Mouse (Mus musculus) embryonic facial prominence, embryonic 14.5 days (tissue): Measurements from ENCODE around the gene Toe1. TPM values are rescaled to one million over a fixed set of nuclear protein-coding genes. Genes with fewer than 3 reads are reported as not detected.
A peak's percentile ranks its signal among the peaks of the same experiment; 100 is the strongest.
"Not testable (repeated sequence)": the region's sequence is repeated elsewhere in the genome, so short reads cannot be mapped to it uniquely, and the experiment has no call there.

Experiments used
- ATAC-seq: fragments of 200-750 bp; cut with Nextera tagmentation; 2 replicates; pipeline ENCODE4 v1.8.0; 2017; ENCODE audit warnings: low read depth, moderate number of reproducible peaks, moderate TSS enrichment
- DNase-seq: peaks from one replicate; pipeline ENCODE4 v3.0.0-alpha.2; 2015; ENCODE audit warnings: low spot score
- H3K27ac ChIP-seq: fragments of 300-500 bp; sonication (generic); replicated peaks from 2 replicates; pipeline ENCODE4 v1.5.1; 2014; ENCODE audit warnings: low read depth, mild to moderate bottlenecking, low read length, moderate library complexity
- H3K27me3 ChIP-seq: fragments of 300-500 bp; sonication (generic); replicated peaks from 2 replicates; pipeline ENCODE4 v1.6.1; 2014; ENCODE audit warnings: low read length; ENCODE audit not compliant: control insufficient read depth, insufficient read depth
- H3K36me3 ChIP-seq: fragments of 300-500 bp; sonication (generic); 2 replicates; pipeline ENCODE4 v1.6.1; 2014; ENCODE audit warnings: low read length, mixed read lengths; ENCODE audit not compliant: control insufficient read depth, insufficient read depth
- H3K4me1 ChIP-seq: fragments of 300-500 bp; sonication (generic); 2 replicates; pipeline ENCODE4 v1.6.1; 2014; ENCODE audit warnings: antibody characterized with exemption, low read length; ENCODE audit not compliant: control insufficient read depth, insufficient read depth
- H3K4me2 ChIP-seq: fragments of 300-500 bp; sonication (generic); 2 replicates; pipeline ENCODE4 v1.6.1; 2014; ENCODE audit warnings: low read depth, mild to moderate bottlenecking, low read length, moderate library complexity, mixed read lengths
- H3K4me3 ChIP-seq: fragments of 300-500 bp; sonication (generic); 2 replicates; pipeline ENCODE4 v1.5.1; 2014; ENCODE audit warnings: low read depth, mild to moderate bottlenecking, low read length
- H3K9ac ChIP-seq: fragments of 300-500 bp; sonication (generic); 2 replicates; pipeline ENCODE4 v1.6.1; 2014; ENCODE audit warnings: low read depth, mild to moderate bottlenecking, low read length, moderate library complexity, mixed read lengths
- H3K9me3 ChIP-seq: fragments of 300-500 bp; sonication (generic); 2 replicates; pipeline ENCODE4 v1.6.1; 2016; ENCODE audit warnings: low read length; ENCODE audit not compliant: control insufficient read depth
- whole genome bisulfite sequencing: fragments of 180-500 bp; shearing (Covaris S2); extraction: QIAGEN DNeasy Blood & Tissue Kit; methylation state at CpG from one replicate; pipeline ENCODE4 v1.1.7; 2014; 5-methylcytosine and 5-hydroxymethylcytosine counted together
- polyA plus RNA-seq: library from polyadenylated mRNA; unstranded; fragments of >200 nt; fragmentation: Nextera tagmentation; extraction: Ambion mirVana; gene quantifications from 2 replicates; pipeline ENCODE4 v1.2.1, GENCODE M21; 2014

Gene Toe1
- polyA plus RNA-seq, result 29.8 and 32.2 TPM in 2 replicates

GRCm38 (mm10) chr4:116807197-116808129 is at the start of gene Toe1, which contains the start of gene Mutyh:
Toe1 (minus strand) TSS chr4:116807640.
Mutyh (plus strand) TSS chr4:116807723.
- Histone ChIP-seq H3K4me2 (peak within 1 kb of the TSS; percentile 63), H3K27ac (peak within 1 kb of the TSS; percentile 83), H3K27me3 (no peaks in the 10 kb centered on the region), H3K36me3 (peaks cover 33% of the 10 kb centered on the region), H3K9ac (peak within 1 kb of the TSS; percentile 81), H3K4me1 (peaks cover 6% of the 10 kb centered on the region), H3K9me3 (no peaks in the 10 kb centered on the region), H3K4me3 (peak within 1 kb of the TSS; percentile 58)
- under 1% methylated on average over 49 of the region's 58 CpGs for WGBS
- peak; percentile 99 for ATAC-seq
- peak; percentile 100 for DNase-seq

- DNase-seq (no peak), ATAC-seq (no peak)
- 85% methylated on average over 10 of the region's 10 CpGs for WGBS
- no peaks in the 10 kb centered on the region for H3K36me3 ChIP-seq
- H3K27ac ChIP-seq, result no peak overlapping the region
- H3K4me3 ChIP-seq, result no peak overlapping the region
- H3K9ac ChIP-seq, result no peak overlapping the region
- H3K4me2 ChIP-seq, result no peak overlapping the region
- H3K4me1 ChIP-seq, result no peaks in the 10 kb centered on the region
- no peaks in the 10 kb centered on the region for H3K27me3 ChIP-seq
- H3K9me3 ChIP-seq, result no peaks in the 10 kb centered on the region
These were observed 49.8 kb upstream of the Toe1 start for GRCm38 (mm10) chr4:116857203-116857602.

GRCm38 (mm10) chr4:116854286-116854685 is 46.8 kb upstream of the Toe1 start:
- Histone ChIP-seq H3K9me3 (no peaks in the 10 kb centered on the region), H3K4me2 (no peak overlapping the region), H3K27ac (no peak overlapping the region), H3K4me1 (no peaks in the 10 kb centered on the region), H3K9ac (no peak overlapping the region), H3K4me3 (no peak overlapping the region), H3K36me3 (no peaks in the 10 kb centered on the region), H3K27me3 (no peaks in the 10 kb centered on the region)
- WGBS, result 23% methylated on average over 2 of the region's 2 CpGs
- ATAC-seq (peak; percentile 75; the same call in 1 of the 2 replicates), DNase-seq (peak; percentile 16)

GRCm38 (mm10) chr4:116849901-116850300 is 42.5 kb upstream of the Toe1 start:
- no peak overlapping the region for H3K4me3 ChIP-seq
- H3K27ac ChIP-seq, result no peak overlapping the region
- no peaks in the 10 kb centered on the region for H3K36me3 ChIP-seq
- ATAC-seq (no peak), DNase-seq (peak; percentile 6)
- no peaks in the 10 kb centered on the region for H3K4me1 ChIP-seq
- H3K27me3 ChIP-seq, result no peaks in the 10 kb centered on the region
- no peaks in the 10 kb centered on the region for H3K9me3 ChIP-seq
- no peak overlapping the region for H3K4me2 ChIP-seq
- WGBS, result 68% methylated on average over 3 of the region's 3 CpGs
- H3K9ac ChIP-seq, result no peak overlapping the region

GRCm38 (mm10) chr4:116844324-116844723 is 36.9 kb upstream of the Toe1 start:
- Histone ChIP-seq H3K36me3 (no peaks in the 10 kb centered on the region), H3K9me3 (no peaks in the 10 kb centered on the region), H3K27me3 (peaks cover 4% of the 10 kb centered on the region; the same call in 1 of the 2 replicates), H3K27ac (no peak overlapping the region), H3K4me3 (no peak overlapping the region), H3K9ac (no peak overlapping the region), H3K4me1 (no peaks in the 10 kb centered on the region), H3K4me2 (no peak overlapping the region)
- WGBS, result 100% methylated on average over 3 of the region's 3 CpGs
- no peak for ATAC-seq
- DNase-seq, result no peak

- Histone ChIP-seq H3K36me3 (no peaks in the 10 kb centered on the region), H3K4me3 (no peak overlapping the region), H3K27ac (no peak overlapping the region), H3K9me3 (no peaks in the 10 kb centered on the region), H3K4me2 (no peak overlapping the region), H3K9ac (no peak overlapping the region), H3K27me3 (peaks cover 6% of the 10 kb centered on the region; the same call in 1 of the 2 replicates), H3K4me1 (no peaks in the 10 kb centered on the region)
- DNase-seq (no peak), ATAC-seq (no peak)
- 87% methylated on average over 6 of the region's 6 CpGs for WGBS
These were observed 33.4 kb upstream of the Toe1 start for GRCm38 (mm10) chr4:116840841-116841240.

GRCm38 (mm10) chr4:116840096-116840495 is 32.7 kb upstream of the Toe1 start:
- not testable (repeated sequence) for DNase-seq, H3K27me3 ChIP-seq, H3K27ac ChIP-seq, H3K9me3 ChIP-seq, ATAC-seq, H3K9ac ChIP-seq, H3K36me3 ChIP-seq, H3K4me1 ChIP-seq
- 25% methylated on average over 19 of the region's 29 CpGs for WGBS
- Histone ChIP-seq H3K4me2 (peak overlapping the region; percentile 41), H3K4me3 (peak overlapping the region; percentile 10; the same call in 1 of the 2 replicates)

- no peak overlapping the region for H3K4me3 ChIP-seq
- no peaks in the 10 kb centered on the region for H3K36me3 ChIP-seq
- WGBS, result 28% methylated on average over 2 of the region's 2 CpGs
- ATAC-seq, result no peak
- no peak overlapping the region for H3K9ac ChIP-seq
- H3K9me3 ChIP-seq, result no peaks in the 10 kb centered on the region
- H3K27me3 ChIP-seq, result peaks cover 6% of the 10 kb centered on the region; the same call in 1 of the 2 replicates
- no peak for DNase-seq
- H3K27ac ChIP-seq, result no peak overlapping the region
- H3K4me1 ChIP-seq, result no peaks in the 10 kb centered on the region
- H3K4me2 ChIP-seq, result no peak overlapping the region
These were observed 31.6 kb upstream of the Toe1 start for GRCm38 (mm10) chr4:116838999-116839398.
